Mouse (Mus musculus) ES-E14 (cell line): Measurements from ENCODE around the gene Itsn1.

Experiments used
- MAFK ChIP-seq: IDR thresholded peaks from 2 replicates; pipeline ENCODE4 v1.6.1; 2014; ENCODE audit warnings: mild to moderate bottlenecking, low read depth, low read length, inconsistent platforms; ENCODE audit not compliant: insufficient read depth
- ZNF384 ChIP-seq: IDR thresholded peaks from 2 replicates; pipeline ENCODE4 v1.6.1; 2012; ENCODE audit warnings: low read depth, low read length, inconsistent platforms

GRCm38 (mm10) chr16:91740184-91740917 is 11.3 kb downstream of the Itsn1 start:
- TF ChIP-seq MAFK (no peak), ZNF384 (no peak)
